Mouse (Mus musculus) intestine, embryonic 14.5 days (tissue): Measurements from ENCODE around the gene Cemip. TPM values are rescaled to one million over a fixed set of nuclear protein-coding genes. Genes with fewer than 3 reads are reported as not detected.
A peak's percentile ranks its signal among the peaks of the same experiment; 100 is the strongest.

Experiments used
- ATAC-seq: fragments of 200-750 bp; cut with Nextera tagmentation; replicated peaks from 2 replicates; pipeline ENCODE4 v1.8.0; 2017; ENCODE audit warnings: low read depth, moderate number of reproducible peaks, moderate TSS enrichment, moderate library complexity; ENCODE audit not compliant: low FRiP score, low TSS enrichment
- DNase-seq: peaks from one replicate; pipeline ENCODE4 v3.0.0-alpha.2; 2018; ENCODE audit warnings: low spot score
- H3K27ac ChIP-seq: fragments of 300-500 bp; sonication (generic); 2 replicates; pipeline ENCODE4 v1.5.1; 2014; ENCODE audit warnings: low read depth, mild to moderate bottlenecking, control low read depth
- H3K27me3 ChIP-seq: fragments of 300-500 bp; sonication (generic); replicated peaks from 2 replicates; pipeline ENCODE4 v1.6.1; 2014; ENCODE audit warnings: low read length, control low read depth; ENCODE audit not compliant: control insufficient read depth, insufficient read depth
- H3K36me3 ChIP-seq: fragments of 300-500 bp; sonication (generic); 2 replicates; pipeline ENCODE4 v1.6.1; 2014; ENCODE audit warnings: low read length, control low read depth; ENCODE audit not compliant: control insufficient read depth, insufficient read depth
- H3K4me1 ChIP-seq: fragments of 300-500 bp; sonication (generic); replicated peaks from 2 replicates; pipeline ENCODE4 v1.6.1; 2014; ENCODE audit warnings: low read length, control low read depth, mixed read lengths; ENCODE audit not compliant: control insufficient read depth, insufficient read depth
- H3K4me2 ChIP-seq: fragments of 300-500 bp; sonication (generic); 2 replicates; pipeline ENCODE4 v1.6.1; 2014; ENCODE audit warnings: low read length
- H3K4me3 ChIP-seq: fragments of 300-500 bp; sonication (generic); 2 replicates; pipeline ENCODE4 v1.5.1; 2014; ENCODE audit warnings: low read depth, low read length, control low read depth, mixed read lengths
- H3K9ac ChIP-seq: fragments of 300-500 bp; sonication (generic); 2 replicates; pipeline ENCODE4 v1.6.1; 2014; ENCODE audit warnings: mild to moderate bottlenecking, low read length
- H3K9me3 ChIP-seq: fragments of 300-500 bp; sonication (generic); 2 replicates; pipeline ENCODE4 v1.6.1; 2016; ENCODE audit warnings: low read length, control low read depth; ENCODE audit not compliant: control insufficient read depth
- WGBS: fragments of 180-500 bp; shearing (Covaris S2); extraction: QIAGEN DNeasy Blood & Tissue Kit; methylation state at CpG from one replicate; pipeline ENCODE4 v1.1.7; 2014; 5-methylcytosine and 5-hydroxymethylcytosine counted together
- polyA plus RNA-seq: library from polyadenylated mRNA; unstranded; fragments of >200 nt; fragmentation: Nextera tagmentation; extraction: Ambion mirVana; gene quantifications from 2 replicates; pipeline ENCODE4 v1.2.1, GENCODE M21; 2014

Cemip gene
- polyA plus RNA-seq, 1 experiment from 2014 or later: 0.49 TPM

DNA sequence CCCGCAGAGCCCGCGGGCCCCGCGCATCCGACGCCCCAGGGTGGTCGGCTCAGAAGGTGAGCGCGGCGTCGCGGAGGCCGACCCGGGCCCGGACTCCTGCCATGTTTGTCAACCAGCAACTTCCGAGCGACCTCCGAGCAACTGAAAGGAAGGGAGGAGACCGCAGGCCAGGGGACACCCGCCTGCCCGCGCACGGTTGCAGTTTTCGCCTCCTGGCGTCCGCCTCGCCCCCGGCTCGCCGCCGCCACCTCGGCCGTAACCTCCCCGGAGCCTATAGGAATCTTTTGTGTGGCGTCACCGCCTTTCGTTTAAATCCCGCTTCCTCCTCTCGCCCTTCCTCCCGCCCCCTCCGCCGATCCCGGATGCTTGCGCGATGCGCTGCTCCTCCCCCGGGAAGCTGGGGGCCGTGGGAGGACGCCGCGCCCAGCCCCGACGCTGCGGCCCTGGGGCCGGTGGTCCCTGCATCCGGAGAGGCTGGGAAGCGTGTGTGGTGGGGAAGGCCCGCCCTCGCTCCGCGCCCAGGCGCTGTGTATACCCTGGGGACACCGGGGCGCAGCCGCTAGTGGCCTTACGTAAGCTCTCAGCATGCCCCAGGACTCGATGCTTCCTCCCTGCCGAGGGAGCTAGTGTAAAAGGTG, 202.2 kb downstream of the Cemip start, which contains the start of the genes Tlnrd1 and Mesd:
TSS of gene Tlnrd1 (minus strand) at position 285 of the 638 bp plus-strand sequence.
TSS of gene Mesd (plus strand) at position 446 of the 638 bp plus-strand sequence.
- under 1% methylated on average over 64 of the region's 69 CpGs for WGBS
- Histone ChIP-seq H3K27me3 (no peaks in the 10 kb centered on the region), H3K4me2 (peak within 1 kb of the TSS; percentile 65), H3K9ac (peak within 1 kb of the TSS; percentile 90), H3K27ac (peak within 1 kb of the TSS; percentile 99), H3K9me3 (no peaks in the 10 kb centered on the region), H3K4me1 (peaks cover 39% of the 10 kb centered on the region), H3K36me3 (peaks cover 18% of the 10 kb centered on the region), H3K4me3 (peak within 1 kb of the TSS; percentile 84)
- peak; percentile 94 for DNase-seq
- peak; percentile 85 for ATAC-seq

DNA sequence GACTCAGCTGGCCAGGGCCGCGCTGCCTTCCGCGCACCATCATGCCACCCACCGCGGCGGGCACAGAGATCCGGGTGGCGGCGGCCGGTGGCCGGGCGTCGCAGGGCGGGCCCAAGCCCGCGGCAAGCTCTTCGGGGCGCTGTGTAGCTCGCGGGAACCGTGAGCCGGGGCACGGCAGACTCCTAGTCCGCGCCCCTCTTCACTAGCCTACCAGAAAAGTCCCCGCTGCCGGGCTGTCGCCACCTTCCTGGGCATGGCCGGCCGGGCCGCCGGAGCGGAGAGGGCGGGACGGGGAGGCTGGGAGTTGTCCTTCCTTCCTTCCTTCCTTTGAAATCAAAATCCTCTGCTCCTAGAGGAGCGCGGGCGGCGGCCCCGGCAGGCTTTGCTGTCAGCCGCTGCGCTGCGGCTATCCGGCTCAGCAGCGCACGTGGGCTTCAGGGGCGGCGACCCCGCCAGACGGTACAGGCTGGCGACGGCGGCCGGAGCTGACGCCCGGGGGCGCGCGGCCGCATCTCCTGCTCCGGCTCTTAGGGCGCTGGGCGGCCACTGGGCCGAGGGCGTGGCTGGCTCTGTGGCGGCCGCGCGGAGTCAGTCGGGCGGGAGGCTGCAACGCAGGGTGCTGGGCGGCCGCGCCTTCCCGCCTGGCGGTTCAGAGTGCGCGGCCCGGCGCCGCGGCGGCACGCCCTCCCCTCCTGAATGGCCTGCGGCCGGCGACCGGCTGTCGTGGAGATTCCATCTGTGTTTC, 202.9 kb downstream of the Cemip start:
- no peaks in the 10 kb centered on the region for H3K27me3 ChIP-seq
- DNase-seq (no peak), ATAC-seq (peak; percentile 82)
- peak overlapping the region; percentile 65 for H3K4me2 ChIP-seq
- peak overlapping the region; percentile 90 for H3K9ac ChIP-seq
- peak overlapping the region; percentile 99 for H3K27ac ChIP-seq
- no peaks in the 10 kb centered on the region for H3K9me3 ChIP-seq
- under 1% methylated on average over 75 of the region's 91 CpGs for WGBS
- H3K4me1 ChIP-seq: peaks cover 42% of the 10 kb centered on the region
- peaks cover 20% of the 10 kb centered on the region for H3K36me3 ChIP-seq
- H3K4me3 ChIP-seq: peak overlapping the region; percentile 84

Other genes with a start within 250 kb of the Cemip start
- 13.0 and 17.0 TPM in 2 replicates for gene Tlnrd1, start 202.2 kb downstream of the Cemip start, polyA plus RNA-seq
- 84.5 and 96.8 TPM in 2 replicates for gene Mesd, start 202.0 kb downstream of the Cemip start, polyA plus RNA-seq
- gene Abhd17c, start 65.4 kb upstream of the Cemip start, polyA plus RNA-seq: 20.6 and 41.9 TPM in 2 replicates